Mouse (Mus musculus) megakaryocyte, adult 5-6 weeks (primary cell): ENCODE results near the gene Cyth2. TPM values are rescaled to one million over a fixed set of nuclear protein-coding genes. Genes with fewer than 3 reads are reported as not detected.
A peak's percentile ranks its signal among the peaks of the same experiment; 100 is the strongest.

Experiments used
- ATAC-seq: 2 replicates; pipeline ENCODE4 v1.8.0; 2016; ENCODE audit warnings: mild to moderate bottlenecking, inconsistent platforms; ENCODE audit not compliant: poor library complexity, severe bottlenecking
- total RNA-seq, 2 experiments: library from RNA; stranded (forward) in 1 of 2; stranded (reverse) in 1 of 2; fragments of 153-499, 151-499 nt in 1 of 2; fragments of 221-1000, 200-1000 nt in 1 of 2; gene quantifications; 2 replicates each; pipeline versions ENCODE4 v1.2.3 to v1.2.4; 2015 to 2017

Gene Cyth2
- 23.9 and 28.1 TPM in 2 replicates for total RNA-seq (2015)
- 41.4 and 44.2 TPM in 2 replicates for total RNA-seq (2017)

- peak; percentile 95 for ATAC-seq
These were observed at the start of gene Cyth2 for GRCm38 (mm10) chr7:45813787-45814779. Gene Cyth2 (minus strand): TSS chr7:45814581.

DNA sequence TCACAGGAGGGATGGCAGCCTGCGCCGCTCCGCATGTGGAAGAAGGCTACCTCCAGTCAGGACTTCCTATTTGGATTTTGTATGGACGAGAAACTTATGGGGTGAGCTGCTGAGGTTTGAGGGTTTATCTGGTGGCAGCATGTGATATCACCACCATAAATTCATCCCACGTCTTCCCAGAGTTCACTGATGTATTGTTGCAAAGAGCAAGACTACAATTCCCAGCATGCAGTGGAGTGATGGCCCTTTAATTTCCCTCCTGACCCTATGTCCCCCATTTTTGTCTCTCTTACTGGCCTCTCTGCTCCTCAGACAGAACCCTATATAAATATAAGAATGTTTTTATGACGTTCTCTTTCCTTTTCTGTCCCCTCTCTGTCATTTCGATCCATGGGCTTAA, 48.4 kb upstream of the Cyth2 start:
- no peak for ATAC-seq

DNA sequence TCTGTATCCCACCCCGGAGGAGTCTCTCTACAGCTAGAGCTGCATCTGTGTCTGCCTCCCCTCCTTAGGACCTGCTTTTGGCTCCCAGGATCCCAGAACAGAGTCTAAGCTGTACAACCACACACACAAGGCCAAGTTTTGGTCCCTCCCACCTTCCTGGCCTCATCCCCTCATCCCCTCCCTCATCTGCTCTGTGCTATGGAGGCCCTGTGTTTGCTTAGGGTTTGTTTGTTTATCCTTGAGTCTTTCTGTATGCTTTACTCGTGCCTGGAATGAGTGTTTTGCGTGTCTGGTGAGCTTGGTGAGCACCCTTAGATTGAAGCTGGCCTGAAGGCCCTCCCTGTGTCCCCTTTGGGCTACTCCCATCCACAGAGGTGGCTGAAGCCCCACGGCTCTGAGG, 44.6 kb upstream of the Cyth2 start:
- no peak for ATAC-seq

DNA sequence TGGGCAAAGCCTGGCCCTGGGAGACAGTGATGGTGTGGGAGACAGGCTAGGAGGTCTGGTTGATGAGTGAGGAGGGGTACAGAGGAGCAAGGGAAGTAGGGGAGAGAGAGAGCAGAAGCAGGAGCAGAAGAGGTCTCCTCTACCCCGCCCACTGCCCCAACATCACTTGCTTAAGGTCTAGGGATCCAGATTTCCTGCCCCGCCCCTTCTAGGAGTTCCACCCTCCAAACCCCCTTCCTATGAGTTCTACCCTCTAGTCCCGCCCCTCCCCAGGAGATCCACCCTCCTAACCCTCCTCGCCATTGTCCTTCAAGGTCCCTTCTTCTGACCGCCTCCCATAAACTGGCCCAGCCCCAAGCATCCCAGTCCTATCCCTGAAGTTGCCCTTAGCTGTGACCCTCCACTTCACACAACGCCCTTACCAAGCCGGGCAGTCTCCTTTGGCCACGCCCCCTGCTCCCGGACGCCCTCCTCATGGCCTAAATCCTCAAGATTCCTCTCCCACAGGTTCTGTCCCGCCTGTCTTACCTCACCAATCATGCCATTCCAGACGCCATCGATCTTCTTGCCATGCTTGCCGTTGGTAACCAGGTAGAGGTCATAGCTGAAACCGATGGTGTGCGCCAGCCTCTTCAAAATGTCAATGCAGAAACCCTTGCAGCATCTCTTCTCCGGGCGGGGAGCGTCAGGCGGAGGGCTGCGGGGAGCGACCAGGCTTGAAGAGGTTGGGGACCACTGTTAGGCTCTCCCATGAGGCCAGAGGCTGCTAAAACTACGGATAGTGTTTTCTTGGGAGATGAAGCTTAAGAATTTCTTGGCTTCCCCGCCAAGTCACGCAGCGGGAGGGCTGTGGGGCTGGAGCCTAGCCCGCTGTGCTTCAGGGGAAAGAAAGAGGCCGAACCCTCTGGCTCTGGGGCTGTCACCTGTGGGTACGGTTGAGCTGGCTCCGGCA, 42.8 kb upstream of the Cyth2 start:
- ATAC-seq: no peak

DNA sequence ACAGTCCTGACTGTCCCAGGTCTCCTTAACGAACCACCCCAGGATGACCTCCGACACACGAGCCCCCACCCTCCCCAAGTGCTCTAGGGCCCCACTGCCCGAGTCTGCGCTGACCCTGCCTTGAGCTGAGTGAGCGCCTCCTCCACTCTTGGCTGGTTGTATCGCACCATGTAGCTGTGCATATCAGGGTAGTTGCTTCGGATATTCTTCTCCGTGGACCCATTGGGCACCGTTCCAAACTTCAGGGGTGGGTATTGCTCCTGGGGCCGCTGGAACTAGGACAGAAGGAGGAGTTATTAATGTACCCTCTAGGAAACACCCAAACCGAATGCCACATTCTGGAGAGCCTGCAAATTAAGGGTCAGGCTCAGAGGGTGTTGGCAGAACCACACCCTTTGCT, 38.7 kb upstream of the Cyth2 start:
- no peak for ATAC-seq

DNA sequence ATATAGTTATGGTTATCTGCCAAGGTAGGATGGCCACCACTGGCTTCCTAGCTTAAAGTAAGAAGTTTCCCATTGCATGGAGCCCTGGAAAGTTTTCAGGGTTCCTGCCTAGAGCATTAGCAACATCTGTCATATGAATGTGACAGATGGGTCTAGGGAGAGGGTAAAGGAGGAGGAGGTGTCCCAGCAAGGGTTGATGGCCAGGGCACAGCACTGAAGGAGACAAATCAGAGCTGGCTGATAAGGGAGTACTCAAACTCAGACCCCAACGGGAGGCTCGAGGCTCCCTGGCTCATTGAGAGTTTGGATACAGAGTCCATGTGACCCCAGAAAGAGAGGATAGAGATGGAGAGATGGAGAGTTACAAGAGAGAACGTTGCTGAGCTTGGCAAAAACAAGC, 36.3 kb upstream of the Cyth2 start:
- no peak for ATAC-seq

DNA sequence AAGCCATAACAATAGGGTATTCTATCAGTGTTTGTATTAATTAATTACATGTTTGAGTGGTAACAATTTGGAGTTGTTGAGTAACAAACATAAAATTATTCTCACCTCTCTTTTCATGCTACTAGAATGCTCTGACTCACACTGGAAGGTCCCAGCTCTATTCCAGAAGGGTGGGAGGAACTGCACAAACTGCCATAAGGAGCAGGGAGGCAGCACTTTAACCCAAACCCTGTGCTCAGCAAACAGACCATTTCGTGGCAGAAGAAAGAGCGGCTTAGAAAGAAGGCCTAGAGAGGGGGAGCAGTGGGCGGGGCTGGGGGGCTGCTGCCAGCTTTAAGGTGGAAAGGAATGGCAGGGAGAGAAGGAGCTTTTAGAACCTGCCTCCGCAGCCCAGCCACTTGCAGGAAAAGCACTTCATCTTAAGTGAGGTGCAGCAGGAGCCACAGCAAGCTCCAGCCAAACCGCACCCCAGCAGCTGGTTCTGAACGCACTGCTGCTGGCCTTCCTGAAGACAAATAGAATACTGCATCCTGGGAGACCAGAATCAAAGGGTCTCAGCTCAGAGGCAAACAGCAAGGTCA, 34.2 kb upstream of the Cyth2 start:
- ATAC-seq: no peak

- no peak for ATAC-seq
These were observed 28.8 kb upstream of the Cyth2 start for GRCm38 (mm10) chr7:45842950-45843744.

DNA sequence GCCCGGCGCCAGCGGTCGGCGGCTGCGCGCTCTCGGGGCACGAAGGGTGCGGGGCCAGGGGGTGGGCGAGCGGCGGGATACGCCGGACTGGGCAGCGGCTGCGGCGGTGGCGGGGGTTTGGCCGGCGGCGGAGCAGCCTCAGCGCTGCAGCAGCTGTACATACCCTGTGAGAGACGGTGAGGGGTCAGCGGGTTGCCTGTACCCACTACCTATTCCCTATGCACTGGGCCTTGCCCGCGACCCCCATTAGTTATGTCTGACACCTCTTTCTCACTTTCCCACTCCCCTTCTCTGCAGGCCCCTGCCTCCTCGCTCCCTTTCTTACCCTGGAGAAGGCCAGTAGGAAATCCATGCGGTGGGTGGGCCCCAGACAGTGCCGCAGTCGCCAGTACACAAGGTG, 19.5 kb upstream of the Cyth2 start:
- ATAC-seq: no peak

- no peak for ATAC-seq
These were observed 18.9 kb upstream of the Cyth2 start for GRCm38 (mm10) chr7:45833148-45833790.

- no peak for ATAC-seq
These were observed 18.0 kb upstream of the Cyth2 start for GRCm38 (mm10) chr7:45832428-45832827.

GRCm38 (mm10) chr7:45831128-45831525, 16.7 kb upstream of the Cyth2 start:
- ATAC-seq: no peak

GRCm38 (mm10) chr7:45830427-45831127, 16.2 kb upstream of the Cyth2 start, which contains the start of gene Grwd1:
Gene Grwd1 (minus strand): TSS chr7:45830944.
- peak; percentile 98 for ATAC-seq

GRCm38 (mm10) chr7:45826631-45827030, 12.2 kb upstream of the Cyth2 start:
- ATAC-seq: no peak

GRCm38 (mm10) chr7:45824598-45824997, 10.2 kb upstream of the Cyth2 start, which contains the start of gene Kcnj14:
Gene Kcnj14 (minus strand): TSS chr7:45824782.
- ATAC-seq: no peak

- no peak for ATAC-seq
These were observed 6.5 kb upstream of the Cyth2 start for GRCm38 (mm10) chr7:45820913-45821312.

DNA sequence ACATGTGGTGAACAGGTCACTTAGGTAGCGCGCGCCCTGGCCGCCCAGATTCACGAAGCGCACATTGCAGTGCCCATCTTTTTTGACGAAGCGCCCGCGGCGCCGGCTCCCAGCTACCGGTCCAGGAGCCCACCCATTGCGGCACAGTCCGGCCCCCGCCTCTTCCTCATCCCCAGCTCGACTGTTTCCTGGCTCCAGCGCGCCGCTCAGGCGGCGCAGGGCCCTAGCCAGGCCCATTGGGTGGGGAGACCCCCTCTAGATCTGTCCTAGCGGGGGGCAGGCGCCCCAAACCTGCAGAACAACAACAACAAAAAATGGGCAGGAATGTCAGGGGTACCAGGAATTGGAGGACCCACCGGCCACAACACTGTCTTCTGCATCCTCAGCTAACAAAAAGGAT, 5.5 kb upstream of the Cyth2 start:
- ATAC-seq: no peak

DNA sequence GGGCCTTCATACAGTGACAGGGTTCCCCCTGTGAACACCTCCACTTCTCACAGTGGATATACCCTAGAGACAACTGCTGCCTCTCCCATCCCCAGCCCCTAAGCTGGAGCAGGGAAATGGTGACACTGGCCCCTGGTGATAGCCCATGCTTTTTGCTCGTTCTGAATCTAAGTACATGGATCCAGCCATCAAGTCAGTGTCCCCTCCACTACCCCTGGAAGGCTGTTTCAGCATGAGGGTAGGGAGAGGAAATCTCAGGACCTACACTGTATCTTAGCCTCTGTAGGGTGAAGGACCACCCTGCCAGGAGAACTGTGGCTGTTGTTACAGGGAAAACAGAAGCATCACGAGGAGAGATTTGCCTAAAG, 1.6 kb upstream of the Cyth2 start:
- ATAC-seq: no peak
